Mouse (Mus musculus) layer of hippocampus, postnatal 14 days (tissue): ENCODE measurements at regions not wholly inside any gene's neighbourhood (a gene's known extent, or its start where the extent isn't known, plus 50 kb on each side); places are given as distances from the start of the nearest gene placed in this dataset.
"Not testable (repeated sequence)": the region's sequence is repeated elsewhere in the genome, so short reads cannot be mapped to it uniquely, and the experiment has no call there.

Experiments used
- DNase-seq, 2 experiments: peaks; one replicate each; pipeline ENCODE4 v3.0.0; 2021 to 2022; ENCODE audit warnings: low spot score in 2 of 2, mixed read lengths in 1 of 2

DNA sequence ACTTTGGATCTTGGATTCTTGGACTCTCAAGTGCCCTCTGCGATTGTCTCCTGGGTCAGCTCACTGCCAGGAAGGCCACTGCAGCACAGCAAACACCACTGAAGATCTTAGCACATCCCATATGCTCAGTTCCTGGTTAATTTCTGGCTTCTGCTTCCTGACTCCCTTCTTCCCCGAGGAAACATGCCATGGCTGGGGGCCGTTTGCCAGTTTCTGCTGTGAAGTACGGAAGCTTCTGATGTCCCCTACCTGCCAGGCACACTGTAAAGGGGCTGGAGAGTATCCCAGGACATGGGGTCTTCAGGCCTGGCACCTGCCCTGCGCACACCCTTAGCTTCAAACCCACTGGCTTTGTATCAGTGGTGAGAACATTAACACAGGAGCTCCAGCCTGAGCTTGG lies 205.3 kb downstream of the Matn1 start:
- DNase-seq: no peak

DNA sequence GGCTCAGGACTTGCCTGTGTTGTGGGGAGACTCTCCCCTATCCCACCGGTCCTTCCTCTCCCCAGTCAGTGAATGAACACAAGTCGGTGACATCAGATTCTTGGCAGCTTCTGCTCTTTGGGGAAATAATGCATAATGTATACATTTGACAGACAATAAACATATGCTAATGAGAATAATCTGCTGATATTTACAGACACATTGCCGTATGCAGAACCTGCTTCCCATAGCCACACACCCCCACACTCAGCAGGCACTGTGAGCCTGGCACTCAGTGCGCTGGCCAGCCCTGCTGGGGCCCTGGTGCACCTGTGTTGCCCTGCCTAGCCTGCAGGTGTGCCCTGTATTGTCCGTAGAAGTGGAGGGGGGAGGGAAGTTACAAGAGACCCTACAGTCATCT lies 215.5 kb downstream of the Matn1 start:
- DNase-seq: no peak

DNA sequence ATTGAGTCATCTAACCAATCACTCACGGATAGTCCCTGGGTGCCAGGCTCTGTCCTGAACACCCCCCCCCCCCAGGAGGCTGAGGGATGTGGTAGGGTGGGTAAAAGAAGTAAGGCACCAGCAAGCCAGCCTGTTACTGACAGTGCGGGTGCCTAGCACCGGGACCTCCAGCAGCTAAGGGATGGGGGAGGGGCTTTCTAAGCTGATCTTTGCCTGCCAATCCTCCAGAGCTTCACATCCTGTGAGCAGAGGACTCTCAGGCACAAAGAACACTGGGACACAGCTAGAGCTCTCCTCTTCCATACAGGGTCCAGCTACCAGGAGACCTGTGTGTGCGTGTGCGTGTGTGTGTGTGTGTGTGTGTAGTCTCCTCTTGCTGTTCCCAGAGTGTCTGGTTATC lies 215.9 kb downstream of the Matn1 start:
- DNase-seq: no peak

DNA sequence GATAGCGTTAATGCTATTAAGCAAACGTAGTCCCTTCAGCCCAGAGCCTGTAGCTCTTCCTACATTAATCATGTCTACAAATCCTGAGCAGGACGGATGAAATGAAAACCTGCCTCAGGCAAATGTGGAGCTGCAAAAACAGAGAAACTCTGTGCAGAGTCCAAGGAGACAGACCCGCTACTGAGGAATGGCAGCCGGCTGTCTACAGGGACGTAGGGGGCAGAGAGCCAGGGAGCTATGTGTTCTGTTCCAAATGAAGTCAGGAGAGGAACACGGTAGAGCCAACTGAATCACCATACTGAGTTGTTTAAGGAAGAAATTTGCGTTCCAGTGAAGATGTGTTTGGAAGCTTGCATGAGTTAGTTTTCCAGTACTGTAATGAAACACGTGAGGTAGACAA lies 217.3 kb downstream of the Matn1 start:
- DNase-seq: peak in 1 of 2 experiments; percentile 15

DNA sequence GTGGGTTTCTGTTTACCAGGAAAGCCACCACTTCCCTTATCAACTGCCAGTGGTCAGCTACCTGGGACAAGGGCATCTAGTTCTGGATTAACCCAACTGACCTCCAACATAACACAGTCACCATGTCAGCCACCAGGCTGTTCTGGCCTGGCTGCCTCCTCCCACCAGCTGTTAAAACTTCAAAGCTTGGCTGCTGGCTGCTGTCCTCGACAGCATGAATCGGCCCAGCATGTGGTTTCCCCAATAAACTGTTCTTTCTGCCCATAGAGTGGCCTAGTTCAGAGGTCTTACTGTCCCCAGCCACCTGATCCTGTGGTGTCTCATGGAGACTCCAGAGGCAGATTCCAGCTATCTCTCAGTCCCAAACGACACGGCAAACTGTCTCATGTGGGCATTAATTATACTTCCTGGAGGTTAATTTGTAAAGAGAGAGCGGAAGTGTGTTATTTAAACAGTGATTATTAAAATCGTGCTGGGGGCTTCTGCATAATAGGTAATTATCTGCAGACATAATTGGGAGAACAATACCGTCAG lies 219.7 kb downstream of the Matn1 start:
- DNase-seq: no peak

DNA sequence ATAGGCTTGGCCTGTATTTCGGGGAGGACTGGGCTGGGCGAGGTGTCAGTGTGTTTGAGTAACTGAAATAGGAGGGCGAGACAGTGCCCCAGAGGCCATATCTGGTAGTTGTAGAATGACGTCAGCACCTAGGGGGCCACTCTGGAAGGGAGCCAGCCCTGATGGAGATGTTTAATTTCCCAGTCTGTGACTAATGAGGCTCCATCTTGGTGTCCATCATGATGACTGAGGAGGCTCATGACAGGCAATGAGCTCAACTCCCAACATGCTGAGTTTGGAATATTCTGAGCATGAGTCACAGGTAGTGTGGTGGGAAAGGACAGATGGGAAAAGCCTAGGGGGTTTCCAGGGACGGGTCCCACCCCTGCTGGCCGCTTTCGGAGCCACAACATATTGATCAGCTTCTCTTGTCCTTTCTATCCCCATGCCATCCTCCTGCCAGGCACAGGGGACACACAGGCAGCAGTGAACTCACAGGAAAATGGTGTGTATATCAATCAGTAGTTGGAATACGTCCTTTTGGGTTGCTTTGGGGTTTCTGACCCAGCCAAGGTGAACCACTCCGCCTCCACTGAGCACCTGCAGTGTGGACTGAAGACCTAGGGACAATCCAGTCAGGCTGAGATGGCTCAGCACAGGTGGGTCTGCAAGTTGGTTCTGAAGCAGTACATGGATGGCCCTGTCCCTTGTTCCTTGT lies 222.5 kb downstream of the Matn1 start:
- no peak for DNase-seq

DNA sequence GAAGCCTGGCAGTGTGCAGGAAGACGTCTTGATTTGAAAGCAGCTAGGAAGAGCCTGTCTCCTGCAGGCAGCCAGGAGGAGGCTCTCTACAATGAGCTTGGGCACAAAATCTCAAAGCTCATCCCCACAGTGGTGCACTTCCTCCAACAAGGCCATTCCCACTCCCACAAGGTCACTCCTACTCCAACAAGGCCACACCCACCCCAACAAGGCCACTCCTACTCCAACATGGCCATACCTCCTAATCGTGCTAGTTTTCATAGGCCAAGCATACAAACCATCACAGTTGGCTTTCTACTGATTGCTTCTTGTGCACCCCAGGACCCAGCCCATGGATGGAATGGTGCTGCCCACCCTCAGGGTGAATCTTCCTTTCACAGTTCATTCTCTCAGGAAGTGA lies 223.7 kb downstream of the Matn1 start:
- DNase-seq: no peak

DNA sequence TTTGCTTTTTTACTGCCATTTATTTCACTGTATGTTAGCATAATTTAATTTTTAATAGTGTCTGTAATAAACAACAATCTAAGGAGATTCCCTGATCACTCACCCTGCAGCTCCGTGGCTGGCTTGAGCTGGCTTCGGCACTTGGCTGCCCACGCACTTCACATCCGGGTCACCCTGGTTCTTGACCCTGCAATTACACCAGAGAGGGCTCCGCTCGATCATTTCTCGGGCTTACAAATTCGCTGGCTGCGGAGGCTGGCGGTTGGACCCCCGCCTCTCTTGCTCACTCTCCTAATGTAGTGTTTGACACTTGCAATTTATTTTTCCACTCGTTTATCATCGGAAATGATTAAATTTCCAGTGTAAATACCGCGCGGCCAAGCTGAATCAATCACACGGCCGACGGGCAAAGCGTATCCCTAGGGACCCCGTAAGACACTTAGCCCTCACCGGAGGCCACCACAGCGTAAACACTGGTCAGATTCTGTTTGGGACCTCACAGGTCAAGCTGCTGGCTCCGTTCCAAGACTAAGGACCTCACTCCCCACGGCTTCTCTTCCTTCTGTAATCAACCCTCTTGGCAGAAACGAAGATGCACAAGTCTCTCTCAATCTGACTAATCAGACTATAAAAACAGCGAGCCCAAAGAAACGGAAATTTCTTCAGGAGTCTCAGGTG lies 229.7 kb downstream of the Matn1 start:
- no peak for DNase-seq

DNA sequence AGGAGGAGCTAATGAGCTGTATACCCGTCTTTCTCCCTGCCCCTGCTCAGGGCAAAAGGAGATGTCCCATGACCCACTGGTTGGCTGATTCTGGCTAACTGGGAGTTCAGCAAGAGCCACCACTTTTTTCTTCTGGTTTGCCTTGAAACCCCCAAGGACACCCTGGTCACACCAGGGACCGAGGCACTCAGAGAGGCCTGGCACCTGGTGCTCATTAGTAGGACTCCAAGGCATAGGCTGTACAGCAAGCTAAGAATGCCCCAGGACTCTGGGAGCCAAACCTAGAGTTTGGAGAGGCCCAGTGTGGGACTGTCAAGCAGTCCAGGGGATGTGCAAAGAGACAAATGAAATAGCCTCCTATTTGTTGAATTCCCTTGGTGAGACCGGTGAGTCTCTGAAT lies 232.5 kb downstream of the Matn1 start:
- DNase-seq: no peak

DNA sequence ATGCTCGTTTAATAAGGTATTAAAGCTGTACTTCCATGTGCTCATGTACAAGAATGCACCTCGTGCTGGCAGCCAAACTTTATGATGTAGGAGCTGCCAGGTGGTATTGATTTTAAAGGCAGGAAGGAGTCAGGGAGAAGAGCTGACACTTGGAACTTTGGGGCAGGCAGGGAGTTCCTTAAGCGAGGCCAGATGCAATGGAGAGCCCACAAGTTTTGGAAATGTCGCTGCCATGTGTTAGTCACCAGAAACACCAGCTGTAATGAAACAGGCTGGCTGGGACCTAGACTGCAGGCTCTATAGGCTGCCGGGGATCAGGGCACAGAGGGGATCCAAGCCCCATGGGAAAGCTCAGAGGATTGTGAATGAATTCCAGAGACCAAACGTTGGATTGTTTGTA lies 233.7 kb downstream of the Matn1 start:
- DNase-seq: peak in 1 of 2 experiments; percentile 27

DNA sequence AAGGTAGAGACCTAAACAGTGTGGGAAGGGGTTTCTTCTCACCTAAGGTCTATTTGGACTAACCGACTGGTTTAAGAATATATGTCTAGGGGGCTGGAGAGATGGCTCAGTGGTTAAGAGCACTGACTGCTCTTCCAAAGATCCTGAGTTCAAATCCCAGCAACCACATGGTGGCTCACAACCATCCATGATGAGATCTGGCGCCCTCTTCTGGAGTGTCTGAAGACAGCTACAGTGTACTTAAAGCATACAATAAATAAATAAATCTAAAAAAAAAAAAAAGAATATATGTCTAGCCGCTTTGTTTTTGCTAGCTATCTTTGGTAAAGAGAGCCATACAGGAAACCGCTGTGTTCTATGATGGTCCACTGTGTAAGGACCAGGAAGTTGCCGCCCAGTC lies 234.5 kb downstream of the Matn1 start:
- not testable (repeated sequence) for DNase-seq

DNA sequence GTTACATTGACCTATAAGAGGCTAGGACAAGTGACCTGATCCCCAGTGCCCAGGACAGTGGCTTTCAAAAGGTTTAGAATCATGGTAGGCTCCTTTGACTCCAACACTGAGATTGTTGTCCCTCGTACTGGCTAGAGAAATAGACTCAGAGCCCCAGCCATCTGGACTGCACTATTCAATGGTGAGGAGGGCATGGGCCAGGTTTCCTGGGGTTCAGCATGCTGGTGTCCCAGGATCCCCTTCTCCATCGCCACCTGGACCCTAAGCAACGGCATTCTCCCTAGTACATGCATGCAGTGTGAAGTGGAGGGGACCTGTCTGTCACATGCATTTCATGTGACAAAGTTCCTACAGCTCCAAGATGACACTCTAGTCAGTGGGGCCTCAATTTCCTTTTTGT lies 243.9 kb downstream of the Matn1 start:
- DNase-seq: no peak

DNA sequence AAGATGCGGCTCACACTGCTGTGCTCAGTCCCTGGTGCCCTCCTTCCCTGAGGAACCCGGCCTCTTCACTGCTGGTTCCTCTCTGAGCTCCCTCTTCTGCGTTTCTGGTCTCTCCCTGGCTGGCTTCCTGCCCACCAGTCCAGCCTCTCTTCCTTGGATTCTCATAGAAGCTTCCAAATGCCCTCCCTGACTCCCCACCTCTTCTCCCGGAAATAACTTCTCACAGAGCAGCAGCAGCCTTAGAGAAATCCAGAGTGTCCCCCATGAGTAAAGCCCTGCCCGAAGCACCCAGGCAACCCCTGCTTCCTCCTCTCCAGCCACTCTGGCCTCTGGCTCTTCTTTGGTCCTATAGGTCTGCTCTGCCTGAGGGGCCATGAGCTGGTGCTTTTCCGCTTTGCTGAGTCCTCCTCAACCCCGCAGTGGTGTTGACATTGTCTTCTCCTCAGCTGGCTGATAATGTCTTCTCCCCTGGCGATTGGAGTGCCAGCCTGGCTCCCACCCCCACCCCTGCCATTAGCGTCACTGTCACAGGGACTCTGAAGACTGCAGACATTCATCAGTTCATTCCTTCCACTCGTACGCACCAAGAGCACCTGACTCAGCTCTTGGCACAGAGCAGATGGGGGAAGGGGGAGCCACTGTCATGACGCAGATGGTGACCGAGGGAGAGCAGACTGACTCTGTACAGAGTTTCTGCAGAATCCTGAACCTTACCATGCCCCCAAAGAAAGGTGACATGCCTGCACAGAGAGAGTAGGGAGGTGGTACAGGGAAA lies 247.1 kb downstream of the Matn1 start:
- no peak for DNase-seq

DNA sequence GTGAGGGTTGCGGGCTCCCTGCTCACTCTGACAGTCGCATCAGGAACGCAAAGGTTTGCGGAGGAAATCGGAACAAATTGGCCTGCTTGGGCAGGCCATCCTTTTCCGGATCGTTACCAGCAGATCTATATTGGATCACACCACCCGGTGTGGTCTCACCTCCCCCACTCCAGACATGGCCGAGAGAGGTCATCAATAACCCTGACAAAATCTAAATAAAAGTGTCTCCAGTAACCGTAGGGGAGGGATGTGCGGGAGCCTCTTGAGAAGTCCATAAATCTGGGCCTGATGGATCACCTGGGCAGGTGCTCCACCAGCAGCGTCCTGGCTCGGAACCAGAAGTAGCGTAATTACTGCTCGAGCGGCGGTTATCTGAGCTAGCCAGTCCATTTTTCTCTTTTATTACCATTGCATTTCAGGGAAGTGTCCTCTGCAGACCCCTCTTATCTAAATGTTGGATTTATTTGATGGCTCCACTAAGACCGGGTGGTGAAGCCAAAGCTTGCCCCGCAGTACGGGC lies 249.8 kb downstream of the Matn1 start:
- DNase-seq: no peak

DNA sequence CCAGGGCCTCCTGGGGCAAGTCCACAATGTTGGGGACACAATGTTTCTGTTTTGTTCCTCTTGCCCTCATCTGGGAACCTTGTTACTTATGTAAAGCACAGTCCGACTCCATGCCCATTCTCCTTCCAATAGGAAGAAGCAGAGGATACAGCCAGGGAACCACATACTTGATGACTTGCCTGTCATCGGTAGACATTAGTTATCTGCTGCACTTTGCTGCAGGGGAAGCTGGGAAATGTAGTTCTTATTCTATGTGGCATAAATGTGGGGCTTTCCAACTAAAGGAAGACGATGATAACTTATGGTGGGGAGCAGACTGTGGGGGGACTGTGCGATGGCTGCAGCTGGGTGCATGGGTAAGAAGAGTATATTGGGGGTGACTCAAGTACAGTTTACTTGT lies 252.0 kb downstream of the Matn1 start:
- no peak for DNase-seq

DNA sequence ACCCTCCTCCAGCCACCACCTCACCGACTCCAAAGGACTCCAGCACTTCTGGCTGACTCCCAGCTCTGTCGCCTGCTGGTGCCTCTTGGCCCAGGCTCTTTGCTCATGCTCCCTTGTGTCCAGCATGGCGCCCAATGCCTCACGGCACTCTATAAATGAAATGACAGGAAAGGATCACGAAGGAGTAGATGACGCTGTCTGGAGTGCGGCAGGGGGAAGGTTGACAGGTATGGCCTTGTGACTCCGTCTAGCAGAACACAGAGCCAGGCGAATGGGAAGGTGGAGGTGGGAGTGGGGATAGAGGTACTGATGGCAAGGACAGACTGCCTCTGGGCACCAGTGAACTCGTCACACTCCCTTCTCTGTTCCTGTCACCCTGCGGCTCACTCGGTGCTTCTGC lies 259.5 kb downstream of the Matn1 start:
- DNase-seq: no peak

DNA sequence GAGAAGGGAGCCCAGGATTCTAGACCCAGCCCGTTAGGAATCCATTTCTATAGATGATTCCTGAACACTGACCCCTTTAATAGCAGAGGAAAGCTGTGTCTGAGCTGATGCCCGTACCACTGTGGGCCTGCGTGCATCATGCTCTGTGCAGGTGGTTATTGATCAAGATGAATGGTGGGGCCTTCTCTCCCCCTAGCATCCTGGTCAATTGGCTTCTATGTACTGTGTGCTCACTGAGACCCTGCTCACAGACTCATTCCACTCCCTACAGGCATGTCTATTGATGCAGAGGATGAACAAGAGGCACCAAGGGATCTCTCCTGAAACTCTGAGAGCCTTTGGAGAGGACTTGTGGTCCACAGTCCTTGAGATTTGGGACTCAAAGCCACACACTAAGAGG lies 260.5 kb downstream of the Matn1 start:
- DNase-seq: no peak

DNA sequence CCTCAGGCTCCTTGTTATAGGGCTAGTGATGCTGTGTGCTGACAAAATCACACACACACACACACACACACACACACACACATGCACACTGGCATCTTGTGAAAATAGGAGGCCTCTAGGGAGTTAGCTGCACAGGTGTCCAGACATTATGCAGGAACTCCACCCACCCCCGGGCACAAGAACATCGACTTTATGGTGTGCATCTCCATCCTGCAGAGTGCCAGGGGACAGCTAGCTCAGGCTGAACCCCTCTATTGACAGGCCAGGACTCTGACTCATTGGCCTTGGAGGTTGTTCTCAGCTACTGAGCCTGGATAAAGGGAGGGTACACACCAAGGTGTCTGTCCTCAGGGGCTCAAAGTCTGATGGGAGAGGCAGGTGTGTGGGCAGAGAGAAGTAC lies 260.9 kb downstream of the Matn1 start:
- DNase-seq: no peak

DNA sequence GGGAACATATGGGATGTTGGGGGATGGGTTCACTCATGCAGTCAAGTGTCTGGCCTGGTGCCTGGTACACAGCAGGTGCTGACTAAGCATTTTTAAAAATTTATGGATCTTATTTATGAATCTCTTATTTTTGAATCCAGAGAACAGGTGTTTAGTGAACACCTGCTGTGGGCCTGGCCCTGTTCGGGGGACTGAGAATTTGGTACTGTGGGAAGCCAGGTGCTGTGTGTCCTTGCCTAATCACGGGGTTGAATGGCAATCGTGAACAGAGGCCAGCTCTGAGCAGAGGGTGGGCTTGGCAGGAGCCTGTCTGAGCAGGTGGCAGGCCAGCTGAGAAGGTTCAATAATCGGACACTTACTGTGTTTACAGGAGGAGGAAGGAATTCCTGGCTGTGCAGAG lies 261.5 kb downstream of the Matn1 start:
- DNase-seq: no peak

DNA sequence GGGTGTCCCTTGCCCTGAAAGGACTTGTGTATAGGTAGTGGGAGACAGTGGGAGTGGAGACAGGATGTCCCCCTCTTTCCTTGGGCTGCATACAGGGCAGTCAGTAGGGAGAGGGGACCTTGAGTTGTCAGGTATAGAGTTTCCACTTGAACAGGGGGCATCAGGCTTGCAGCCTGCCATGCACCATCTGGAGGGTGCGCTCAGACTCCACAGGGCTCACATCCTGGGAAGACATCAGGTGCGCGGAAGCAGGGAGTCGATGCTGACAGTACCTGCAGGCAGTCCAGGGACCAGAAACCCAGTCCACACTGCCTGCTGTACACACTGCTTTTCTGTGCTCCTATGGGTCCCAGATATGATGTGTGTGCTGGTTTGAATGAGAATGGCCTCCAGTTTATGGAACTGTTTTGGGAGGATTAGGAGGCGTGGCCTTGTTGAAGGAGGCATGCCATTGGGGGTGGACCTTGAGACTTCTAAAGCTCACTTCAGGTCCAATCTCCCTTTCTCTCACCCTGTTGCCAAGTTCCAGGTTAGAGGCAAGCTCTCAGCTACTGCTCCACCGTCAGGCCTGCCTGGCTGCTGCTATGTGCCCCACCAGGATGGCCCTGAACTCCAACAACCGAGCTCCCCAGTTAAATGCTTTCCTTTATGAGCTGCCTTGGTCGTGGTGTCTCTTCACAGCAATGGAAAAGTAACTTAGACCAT lies 262.1 kb downstream of the Matn1 start:
- no peak for DNase-seq

DNA sequence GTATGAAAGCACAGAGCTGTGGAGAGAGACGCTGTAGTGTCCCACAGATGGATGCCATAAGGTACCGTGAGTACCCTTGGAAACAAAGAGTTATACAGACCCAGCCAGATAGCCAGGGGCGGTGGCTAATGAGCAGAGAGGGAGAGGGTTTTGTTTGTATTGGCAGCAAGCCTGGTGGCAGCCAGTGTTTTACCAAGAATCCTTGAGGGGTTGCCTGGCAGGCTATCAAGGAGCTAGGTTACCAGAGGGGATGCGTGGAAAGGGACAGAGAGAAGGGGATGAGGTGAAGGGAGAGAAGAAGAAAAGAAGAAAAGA lies 262.7 kb downstream of the Matn1 start:
- peak in 1 of 2 experiments; percentile 29 for DNase-seq
